Mouse (Mus musculus): ENCODE results near the gene Slc5a11. TPM values are rescaled to one million over a fixed set of nuclear protein-coding genes. Genes with fewer than 3 reads are reported as not detected.

Slc5a11 gene
- polyA plus RNA-seq, 1 experiment: not detected

- Histone ChIP-seq H3K4me1 (ENCODE audit: control insufficient read depth, insufficient read depth, low read length) (peaks cover 2% of the 10 kb centered on the region; the same call in 1 of the 2 replicates), H3K27ac (ENCODE audit: insufficient read depth, low read depth, low read length) (no peak overlapping the region), H3K4me3 (ENCODE audit: insufficient read depth, low read depth, low read length) (no peak overlapping the region)
- 27% methylated on average over 14 of the region's 14 CpGs for WGBS
- TF ChIP-seq CTCF (IDR thresholded peaks at IDR 0.05; ENCODE audit: insufficient read depth, low read depth, low read length) (peak; percentile 51; the same call in 1 of the 2 replicates), POLR2A (IDR thresholded peaks at IDR 0.05; ENCODE audit: insufficient read depth, low read depth, low read length) (no peak)
Measured at GRCm38 (mm10) chr7:123205261-123205660, 9.3 kb upstream of the Slc5a11 start.

- TF ChIP-seq CTCF (IDR thresholded peaks at IDR 0.05; ENCODE audit: insufficient read depth, low read depth, low read length): no peak
- no peak for TF ChIP-seq POLR2A (IDR thresholded peaks at IDR 0.05; ENCODE audit: insufficient read depth, low read depth, low read length)
- 76% methylated on average over 6 of the region's 6 CpGs for WGBS
- no peak overlapping the region for H3K4me3 ChIP-seq (ENCODE audit: insufficient read depth, low read depth, low read length)
Measured at GRCm38 (mm10) chr7:123207561-123207960, 7.0 kb upstream of the Slc5a11 start.

GRCm38 (mm10) chr7:123209864-123210263 is 4.7 kb upstream of the Slc5a11 start:
- Histone ChIP-seq H3K27ac (ENCODE audit: insufficient read depth, low read depth, low read length) (no peak overlapping the region), H3K4me1 (ENCODE audit: control insufficient read depth, insufficient read depth, low read length) (peaks cover 12% of the 10 kb centered on the region), H3K4me3 (ENCODE audit: insufficient read depth, low read depth, low read length) (no peak overlapping the region)
- TF ChIP-seq CTCF (IDR thresholded peaks at IDR 0.05; ENCODE audit: insufficient read depth, low read depth, low read length) (no peak), POLR2A (IDR thresholded peaks at IDR 0.05; ENCODE audit: insufficient read depth, low read depth, low read length) (no peak)
- 86% methylated on average over 9 of the region's 9 CpGs for WGBS

More at GRCm38 (mm10) chr7:123207561-123207960, 7.0 kb upstream of the Slc5a11 start:
- Histone ChIP-seq H3K4me1 (ENCODE audit: control insufficient read depth, insufficient read depth, low read length) (peaks cover 2% of the 10 kb centered on the region; the same call in 1 of the 2 replicates), H3K27ac (ENCODE audit: insufficient read depth, low read depth, low read length) (no peak overlapping the region)

- no peak overlapping the region for H3K4me3 ChIP-seq (ENCODE audit: insufficient read depth, low read depth, low read length)
- no peak for TF ChIP-seq CTCF (IDR thresholded peaks at IDR 0.05; ENCODE audit: insufficient read depth, low read depth, low read length)
- no peak for TF ChIP-seq POLR2A (IDR thresholded peaks at IDR 0.05; ENCODE audit: insufficient read depth, low read depth, low read length)
- no peak overlapping the region for H3K27ac ChIP-seq (ENCODE audit: insufficient read depth, low read depth, low read length)
- WGBS: 61% methylated on average over 5 of the region's 5 CpGs
- H3K4me1 ChIP-seq (ENCODE audit: control insufficient read depth, insufficient read depth, low read length): peaks cover 10% of the 10 kb centered on the region
Measured at GRCm38 (mm10) chr7:123211461-123211860, 3.1 kb upstream of the Slc5a11 start.

GRCm38 (mm10) chr7:123212316-123212715 is 2.3 kb upstream of the Slc5a11 start:
- H3K4me3 ChIP-seq (ENCODE audit: insufficient read depth, low read depth, low read length): no peak overlapping the region
- H3K27ac ChIP-seq (ENCODE audit: insufficient read depth, low read depth, low read length): no peak overlapping the region
- H3K4me1 ChIP-seq (ENCODE audit: control insufficient read depth, insufficient read depth, low read length): peaks cover 10% of the 10 kb centered on the region
- WGBS: 84% methylated on average over 5 of the region's 5 CpGs
- TF ChIP-seq POLR2A (IDR thresholded peaks at IDR 0.05; ENCODE audit: insufficient read depth, low read depth, low read length): no peak
- TF ChIP-seq CTCF (IDR thresholded peaks at IDR 0.05; ENCODE audit: insufficient read depth, low read depth, low read length): no peak

- H3K4me3 ChIP-seq (ENCODE audit: insufficient read depth, low read depth, low read length): no peak overlapping the region
Measured at GRCm38 (mm10) chr7:123215138-123215537, 558 bp downstream of the Slc5a11 start.

GRCm38 (mm10) chr7:123217448-123218354 is 3.1 kb downstream of the Slc5a11 start:
- Histone ChIP-seq H3K4me1 (ENCODE audit: control insufficient read depth, insufficient read depth, low read length) (peaks cover 15% of the 10 kb centered on the region), H3K27ac (ENCODE audit: insufficient read depth, low read depth, low read length) (no peak overlapping the region), H3K4me3 (ENCODE audit: insufficient read depth, low read depth, low read length) (no peak overlapping the region)
- no peak for TF ChIP-seq POLR2A (IDR thresholded peaks at IDR 0.05; ENCODE audit: insufficient read depth, low read depth, low read length)
- no peak for TF ChIP-seq CTCF (IDR thresholded peaks at IDR 0.05; ENCODE audit: insufficient read depth, low read depth, low read length)
- WGBS: 81% methylated on average over 7 of the region's 7 CpGs

More at GRCm38 (mm10) chr7:123215138-123215537, 558 bp downstream of the Slc5a11 start:
- WGBS: 87% methylated on average over 2 of the region's 2 CpGs
- no peak for TF ChIP-seq CTCF (IDR thresholded peaks at IDR 0.05; ENCODE audit: insufficient read depth, low read depth, low read length)
- TF ChIP-seq POLR2A (IDR thresholded peaks at IDR 0.05; ENCODE audit: insufficient read depth, low read depth, low read length): no peak
- peaks cover 15% of the 10 kb centered on the region for H3K4me1 ChIP-seq (ENCODE audit: control insufficient read depth, insufficient read depth, low read length)
- H3K27ac ChIP-seq (ENCODE audit: insufficient read depth, low read depth, low read length): no peak overlapping the region

- no peak overlapping the region for H3K27ac ChIP-seq (ENCODE audit: insufficient read depth, low read depth, low read length)
- 38% methylated on average over 6 of the region's 6 CpGs for WGBS
Measured at GRCm38 (mm10) chr7:123218620-123219019, 4.0 kb downstream of the Slc5a11 start.

More at GRCm38 (mm10) chr7:123218620-123219019, 4.0 kb downstream of the Slc5a11 start:
- H3K4me3 ChIP-seq (ENCODE audit: insufficient read depth, low read depth, low read length): no peak overlapping the region
- H3K4me1 ChIP-seq (ENCODE audit: control insufficient read depth, insufficient read depth, low read length): peaks cover 15% of the 10 kb centered on the region
- TF ChIP-seq CTCF (IDR thresholded peaks at IDR 0.05; ENCODE audit: insufficient read depth, low read depth, low read length) (no peak), POLR2A (IDR thresholded peaks at IDR 0.05; ENCODE audit: insufficient read depth, low read depth, low read length) (no peak)

Data from olfactory bulb, adult 2 months (tissue).